Mouse (Mus musculus): ENCODE data around the gene Sulf2. TPM values are rescaled to one million over a fixed set of nuclear protein-coding genes. Genes with fewer than 3 reads are reported as not detected.

Sulf2 gene
- polyA plus RNA-seq, 1 experiment: 20.0 TPM

GRCm38 (mm10) chr2:166121681-166122355 lies 33.6 kb downstream of the Sulf2 start:
- DNase-seq (ENCODE audit: low read depth in 1 of 2, low spot score in 2 of 2): no peak
- TF ChIP-seq CTCF (IDR thresholded peaks at IDR 0.05; ENCODE audit: extremely low read depth, insufficient read depth, insufficient read length, insufficient replicate concordance) (no peak), POLR2A (IDR thresholded peaks at IDR 0.05; ENCODE audit: low read depth, low read length) (no peak)
- Histone ChIP-seq H3K4me3 (ENCODE audit: extremely low read depth, insufficient read depth, insufficient read length) (no peak overlapping the region), H3K4me1 (ENCODE audit: control insufficient read depth, insufficient read depth, insufficient read length) (peaks cover 8% of the 10 kb centered on the region; the same call in 1 of the 2 replicates), H3K27me3 (ENCODE audit: control insufficient read depth, insufficient read depth, low read length) (no peaks in the 10 kb centered on the region), H3K27ac (ENCODE audit: insufficient read depth, low read length) (no peak overlapping the region), H3K36me3 (ENCODE audit: control insufficient read depth, insufficient read depth, low read length) (no peaks in the 10 kb centered on the region)
- 83% methylated on average over 14 of the region's 14 CpGs for WGBS

- no peak for DNase-seq (ENCODE audit: low read depth in 1 of 2, low spot score in 2 of 2)
- 55% methylated on average over 2 of the region's 2 CpGs for WGBS
- Histone ChIP-seq H3K27me3 (ENCODE audit: control insufficient read depth, insufficient read depth, low read length) (no peaks in the 10 kb centered on the region), H3K27ac (ENCODE audit: insufficient read depth, low read length) (no peak overlapping the region), H3K36me3 (ENCODE audit: control insufficient read depth, insufficient read depth, low read length) (no peaks in the 10 kb centered on the region), H3K4me3 (ENCODE audit: extremely low read depth, insufficient read depth, insufficient read length) (no peak overlapping the region), H3K4me1 (ENCODE audit: control insufficient read depth, insufficient read depth, insufficient read length) (no peaks in the 10 kb centered on the region)
- TF ChIP-seq CTCF (IDR thresholded peaks at IDR 0.05; ENCODE audit: extremely low read depth, insufficient read depth, insufficient read length, insufficient replicate concordance) (no peak), POLR2A (IDR thresholded peaks at IDR 0.05; ENCODE audit: low read depth, low read length) (no peak)
Measured at GRCm38 (mm10) chr2:166119992-166120391, 35.5 kb downstream of the Sulf2 start.

- Histone ChIP-seq H3K27me3 (ENCODE audit: control insufficient read depth, insufficient read depth, low read length) (no peaks in the 10 kb centered on the region), H3K4me1 (ENCODE audit: control insufficient read depth, insufficient read depth, insufficient read length) (no peaks in the 10 kb centered on the region), H3K4me3 (ENCODE audit: extremely low read depth, insufficient read depth, insufficient read length) (no peak overlapping the region), H3K27ac (ENCODE audit: insufficient read depth, low read length) (no peak overlapping the region), H3K36me3 (ENCODE audit: control insufficient read depth, insufficient read depth, low read length) (no peaks in the 10 kb centered on the region)
- 88% methylated on average over 16 of the region's 16 CpGs for WGBS
- no peak for DNase-seq (ENCODE audit: low read depth in 1 of 2, low spot score in 2 of 2)
- TF ChIP-seq POLR2A (IDR thresholded peaks at IDR 0.05; ENCODE audit: low read depth, low read length): no peak
- no peak for TF ChIP-seq CTCF (IDR thresholded peaks at IDR 0.05; ENCODE audit: extremely low read depth, insufficient read depth, insufficient read length, insufficient replicate concordance)
Measured at GRCm38 (mm10) chr2:166116704-166117103, 38.8 kb downstream of the Sulf2 start.

DNA sequence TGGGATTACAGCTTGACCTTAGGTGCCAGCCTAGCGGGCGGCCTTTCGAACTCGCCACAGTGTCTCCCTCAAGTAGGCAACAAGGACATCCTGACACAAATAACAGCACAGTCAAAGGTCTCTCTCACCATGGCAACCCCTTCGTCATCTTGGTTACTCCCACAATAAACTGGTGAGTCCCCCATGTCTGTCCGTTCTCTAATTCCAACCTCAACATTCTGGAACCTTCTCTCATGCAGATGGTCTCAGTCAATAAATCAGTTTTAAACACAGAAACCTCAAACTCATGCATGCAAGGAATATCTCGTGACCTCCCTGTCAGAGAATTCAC lies 39.2 kb downstream of the Sulf2 start:
- H3K4me3 ChIP-seq (ENCODE audit: extremely low read depth, insufficient read depth, insufficient read length): no peak overlapping the region
- H3K27ac ChIP-seq (ENCODE audit: insufficient read depth, low read length): no peak overlapping the region
- H3K27me3 ChIP-seq (ENCODE audit: control insufficient read depth, insufficient read depth, low read length): no peaks in the 10 kb centered on the region
- H3K36me3 ChIP-seq (ENCODE audit: control insufficient read depth, insufficient read depth, low read length): no peaks in the 10 kb centered on the region
- no peak for DNase-seq (ENCODE audit: low read depth in 1 of 2, low spot score in 2 of 2)
- no peaks in the 10 kb centered on the region for H3K4me1 ChIP-seq (ENCODE audit: control insufficient read depth, insufficient read depth, insufficient read length)
- WGBS: 86% methylated on average over 7 of the region's 7 CpGs
- TF ChIP-seq POLR2A (IDR thresholded peaks at IDR 0.05; ENCODE audit: low read depth, low read length) (no peak), CTCF (IDR thresholded peaks at IDR 0.05; ENCODE audit: extremely low read depth, insufficient read depth, insufficient read length, insufficient replicate concordance) (no peak)

- no peak overlapping the region for H3K27ac ChIP-seq (ENCODE audit: insufficient read depth, low read length)
Measured at GRCm38 (mm10) chr2:166115571-166116277, 39.7 kb downstream of the Sulf2 start.

GRCm38 (mm10) chr2:166112986-166113385 lies 42.5 kb downstream of the Sulf2 start:
- 90% methylated on average over 11 of the region's 11 CpGs for WGBS
- Histone ChIP-seq H3K4me1 (ENCODE audit: control insufficient read depth, insufficient read depth, insufficient read length) (no peaks in the 10 kb centered on the region), H3K27me3 (ENCODE audit: control insufficient read depth, insufficient read depth, low read length) (no peaks in the 10 kb centered on the region), H3K27ac (ENCODE audit: insufficient read depth, low read length) (no peak overlapping the region), H3K36me3 (ENCODE audit: control insufficient read depth, insufficient read depth, low read length) (no peaks in the 10 kb centered on the region), H3K4me3 (ENCODE audit: extremely low read depth, insufficient read depth, insufficient read length) (no peak overlapping the region)
- no peak for DNase-seq (ENCODE audit: low read depth in 1 of 2, low spot score in 2 of 2)
- TF ChIP-seq POLR2A (IDR thresholded peaks at IDR 0.05; ENCODE audit: low read depth, low read length): no peak
- no peak for TF ChIP-seq CTCF (IDR thresholded peaks at IDR 0.05; ENCODE audit: extremely low read depth, insufficient read depth, insufficient read length, insufficient replicate concordance)

More at GRCm38 (mm10) chr2:166115571-166116277, 39.7 kb downstream of the Sulf2 start:
- Histone ChIP-seq H3K36me3 (ENCODE audit: control insufficient read depth, insufficient read depth, low read length) (no peaks in the 10 kb centered on the region), H3K27me3 (ENCODE audit: control insufficient read depth, insufficient read depth, low read length) (no peaks in the 10 kb centered on the region), H3K4me1 (ENCODE audit: control insufficient read depth, insufficient read depth, insufficient read length) (no peaks in the 10 kb centered on the region), H3K4me3 (ENCODE audit: extremely low read depth, insufficient read depth, insufficient read length) (no peak overlapping the region)
- no peak for TF ChIP-seq CTCF (IDR thresholded peaks at IDR 0.05; ENCODE audit: extremely low read depth, insufficient read depth, insufficient read length, insufficient replicate concordance)
- no peak for TF ChIP-seq POLR2A (IDR thresholded peaks at IDR 0.05; ENCODE audit: low read depth, low read length)
- 89% methylated on average over 15 of the region's 15 CpGs for WGBS
- DNase-seq (ENCODE audit: low read depth in 1 of 2, low spot score in 2 of 2): no peak

DNA sequence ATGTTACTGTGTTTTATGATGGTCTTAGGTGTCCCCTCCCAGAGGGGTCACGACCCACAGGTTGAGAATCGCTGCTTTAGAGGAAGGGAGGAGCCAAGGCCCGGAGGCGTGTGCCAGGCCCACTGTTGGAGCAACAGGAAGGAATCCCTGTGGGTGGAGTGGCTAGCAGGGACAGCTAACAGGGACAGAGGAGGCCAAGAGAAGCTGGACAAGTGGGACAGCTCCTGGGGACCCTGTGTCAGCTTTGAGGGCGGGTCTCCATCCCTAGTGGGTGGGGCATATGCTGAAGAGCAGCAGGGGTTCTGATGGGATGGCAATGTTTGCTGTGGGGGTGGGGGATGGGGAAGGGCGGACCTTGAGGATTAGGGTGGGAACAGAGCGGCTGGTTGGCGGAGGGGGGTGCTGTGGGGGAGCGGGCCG lies 43.6 kb downstream of the Sulf2 start:
- WGBS: 94% methylated on average over 10 of the region's 10 CpGs
- Histone ChIP-seq H3K4me1 (ENCODE audit: control insufficient read depth, insufficient read depth, insufficient read length) (no peaks in the 10 kb centered on the region), H3K27ac (ENCODE audit: insufficient read depth, low read length) (no peak overlapping the region), H3K4me3 (ENCODE audit: extremely low read depth, insufficient read depth, insufficient read length) (no peak overlapping the region), H3K27me3 (ENCODE audit: control insufficient read depth, insufficient read depth, low read length) (no peaks in the 10 kb centered on the region), H3K36me3 (ENCODE audit: control insufficient read depth, insufficient read depth, low read length) (no peaks in the 10 kb centered on the region)
- TF ChIP-seq POLR2A (IDR thresholded peaks at IDR 0.05; ENCODE audit: low read depth, low read length): no peak
- no peak for DNase-seq (ENCODE audit: low read depth in 1 of 2, low spot score in 2 of 2)

Measured in spleen, adult 2 months (tissue).